Mouse (Mus musculus): ENCODE measurements around the gene Arhgap9. TPM values are rescaled to one million over a fixed set of nuclear protein-coding genes. Genes with fewer than 3 reads are reported as not detected.
A peak's percentile ranks its signal among the peaks of the same experiment; 100 is the strongest.

The Arhgap9 gene
- 101 to 125 TPM (median 109 TPM) in 3 replicates for total RNA-seq (2017)

DNA sequence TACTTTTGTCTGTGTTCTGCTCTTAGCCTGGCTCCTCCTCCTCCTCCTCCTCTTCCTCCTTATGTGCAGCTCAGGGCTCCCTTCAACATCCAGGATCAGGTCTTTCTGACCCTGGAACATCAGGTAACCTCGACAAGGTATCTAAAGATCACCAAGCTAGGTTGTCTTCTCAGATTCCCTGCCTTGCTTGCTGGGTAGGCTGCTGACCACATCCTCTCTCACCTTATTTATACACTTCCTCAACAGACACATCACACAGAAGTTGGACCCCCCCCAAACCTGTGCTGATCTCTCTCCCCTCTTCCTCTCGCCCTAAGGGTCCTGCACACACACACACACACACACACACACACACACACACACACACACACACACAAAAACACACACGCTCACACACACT, at the start of gene Arhgap9:
TSS of gene Arhgap9 (plus strand) at position 344 of the 400 bp plus-strand sequence.
- no peak for ATAC-seq (replicated peaks; ENCODE audit: insufficient number of reproducible peaks, low FRiP score, low TSS enrichment, poor library complexity, severe bottlenecking)

- no peak for ATAC-seq (replicated peaks; ENCODE audit: insufficient number of reproducible peaks, low FRiP score, low TSS enrichment, poor library complexity, severe bottlenecking)
Measured at GRCm38 (mm10) chr10:127272371-127272770, 49.4 kb upstream of the Arhgap9 start.

DNA sequence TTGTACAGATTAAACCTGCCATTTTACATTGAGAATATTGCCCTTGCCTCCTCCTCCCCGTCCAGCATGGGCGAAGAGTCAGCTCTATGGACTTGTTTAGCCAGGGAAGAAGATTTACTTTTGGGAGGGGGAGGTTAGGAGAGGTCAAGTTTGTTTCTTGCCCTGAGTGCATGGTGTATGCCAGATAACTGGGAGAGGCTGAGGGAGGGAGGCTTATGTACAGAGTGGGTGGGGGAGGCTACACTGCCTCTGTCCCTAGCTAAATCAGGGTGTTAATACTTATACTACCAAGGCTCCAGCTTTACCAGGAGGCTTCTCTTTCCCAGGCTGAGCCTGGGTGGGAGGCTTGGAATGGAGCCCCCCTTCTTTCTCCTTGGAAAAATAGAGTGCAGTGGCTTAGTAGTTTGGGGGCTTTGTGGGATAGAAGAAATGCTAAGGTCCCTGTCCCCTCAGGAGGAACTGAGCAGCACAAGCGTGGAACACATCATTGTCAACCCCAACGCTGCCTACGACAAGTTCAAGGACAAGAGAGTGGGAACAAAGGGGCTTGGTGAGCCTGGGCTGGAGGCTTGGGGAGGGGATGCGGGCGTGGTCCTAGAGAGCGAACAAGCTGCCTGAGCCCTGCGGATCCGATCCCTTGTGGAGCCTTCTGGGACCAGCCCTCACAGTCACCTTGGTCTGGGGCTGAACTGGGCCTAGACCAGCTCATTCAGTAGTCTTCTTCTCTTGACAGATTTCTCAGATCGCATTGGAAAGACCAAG, 47.3 kb upstream of the Arhgap9 start:
- no peak for ATAC-seq (replicated peaks; ENCODE audit: insufficient number of reproducible peaks, low FRiP score, low TSS enrichment, poor library complexity, severe bottlenecking)

GRCm38 (mm10) chr10:127279730-127280129, 42.0 kb upstream of the Arhgap9 start:
- ATAC-seq (replicated peaks; ENCODE audit: insufficient number of reproducible peaks, low FRiP score, low TSS enrichment, poor library complexity, severe bottlenecking): no peak

DNA sequence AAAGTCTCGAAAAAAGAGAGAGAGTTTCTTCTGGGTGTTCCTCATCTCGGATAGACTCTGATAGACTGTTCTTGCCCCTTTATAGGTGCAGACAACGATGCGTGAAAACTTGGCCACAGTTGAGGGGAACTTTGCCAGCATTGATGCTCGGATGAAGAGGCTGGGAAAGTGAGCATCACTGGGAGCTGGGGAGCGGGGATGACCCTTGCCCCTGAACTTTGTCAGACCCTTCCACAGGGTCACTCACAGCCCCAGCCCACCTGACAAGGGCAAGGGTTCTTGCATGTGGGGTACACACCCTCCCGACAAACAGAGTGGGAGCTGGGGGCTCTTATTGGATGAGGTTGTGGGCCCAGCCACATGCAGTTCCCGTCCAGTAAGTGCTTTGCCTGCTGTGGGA, 40.4 kb upstream of the Arhgap9 start:
- ATAC-seq (replicated peaks; ENCODE audit: insufficient number of reproducible peaks, low FRiP score, low TSS enrichment, poor library complexity, severe bottlenecking): no peak

DNA sequence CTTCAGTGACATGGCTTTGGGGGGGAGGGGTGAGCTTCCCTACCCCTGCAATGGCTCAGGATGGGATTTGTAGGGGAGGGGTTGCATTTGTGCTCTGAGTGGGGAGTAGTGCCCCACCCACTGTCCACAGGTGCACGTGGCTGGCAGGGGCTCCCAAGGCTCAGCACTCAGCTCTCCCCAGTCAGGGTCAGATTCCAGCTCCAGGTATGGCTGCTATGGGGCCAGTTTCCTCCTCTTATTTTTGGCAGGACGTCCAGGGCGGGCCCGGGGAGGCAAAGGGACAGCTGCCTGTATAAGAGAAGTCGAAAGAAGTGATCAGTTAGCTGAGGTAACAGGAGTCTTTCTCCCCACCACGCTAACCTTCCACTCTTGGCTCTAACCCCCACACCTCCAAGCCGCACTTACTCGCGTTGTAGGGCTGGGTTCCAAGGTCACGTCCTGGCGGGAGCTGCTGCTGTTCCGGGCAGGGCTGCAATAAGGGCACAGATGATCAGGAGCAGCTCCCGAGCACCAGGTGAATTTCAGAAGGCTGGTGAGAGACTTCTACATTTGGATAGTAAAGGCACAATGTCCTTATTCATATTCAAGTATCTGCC, 39.0 kb upstream of the Arhgap9 start:
- ATAC-seq (replicated peaks; ENCODE audit: insufficient number of reproducible peaks, low FRiP score, low TSS enrichment, poor library complexity, severe bottlenecking): no peak

DNA sequence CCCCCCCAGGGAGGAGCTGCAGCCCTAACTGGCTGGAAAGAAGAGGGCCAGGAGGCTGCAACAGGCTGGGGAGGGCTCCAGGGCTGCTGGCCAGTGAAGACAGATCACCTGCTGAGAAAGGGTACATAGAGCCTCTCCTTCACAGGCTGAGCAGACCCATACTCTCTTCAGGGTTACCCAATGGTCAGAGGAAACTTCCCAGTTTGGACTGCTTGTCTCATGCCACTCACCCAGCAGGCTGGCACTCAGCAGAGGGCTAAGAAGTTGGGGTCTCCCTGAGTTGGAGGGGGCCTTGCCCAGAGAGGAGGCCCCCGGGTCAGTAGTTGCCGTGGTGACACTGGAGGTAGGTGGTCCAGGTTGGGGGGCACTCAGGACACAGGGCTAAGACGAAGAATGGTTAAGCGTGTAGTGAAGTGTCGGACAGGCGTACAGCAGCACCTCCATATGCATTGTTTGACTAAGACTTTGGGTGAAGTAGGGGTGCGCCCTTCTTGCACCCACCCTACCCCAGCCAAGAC, 37.6 kb upstream of the Arhgap9 start:
- ATAC-seq (replicated peaks; ENCODE audit: insufficient number of reproducible peaks, low FRiP score, low TSS enrichment, poor library complexity, severe bottlenecking): no peak

- ATAC-seq (replicated peaks; ENCODE audit: insufficient number of reproducible peaks, low FRiP score, low TSS enrichment, poor library complexity, severe bottlenecking): no peak
Measured at GRCm38 (mm10) chr10:127284724-127285500, 36.9 kb upstream of the Arhgap9 start.

- no peak for ATAC-seq (replicated peaks; ENCODE audit: insufficient number of reproducible peaks, low FRiP score, low TSS enrichment, poor library complexity, severe bottlenecking)
Measured at GRCm38 (mm10) chr10:127285644-127286043, 36.1 kb upstream of the Arhgap9 start.

DNA sequence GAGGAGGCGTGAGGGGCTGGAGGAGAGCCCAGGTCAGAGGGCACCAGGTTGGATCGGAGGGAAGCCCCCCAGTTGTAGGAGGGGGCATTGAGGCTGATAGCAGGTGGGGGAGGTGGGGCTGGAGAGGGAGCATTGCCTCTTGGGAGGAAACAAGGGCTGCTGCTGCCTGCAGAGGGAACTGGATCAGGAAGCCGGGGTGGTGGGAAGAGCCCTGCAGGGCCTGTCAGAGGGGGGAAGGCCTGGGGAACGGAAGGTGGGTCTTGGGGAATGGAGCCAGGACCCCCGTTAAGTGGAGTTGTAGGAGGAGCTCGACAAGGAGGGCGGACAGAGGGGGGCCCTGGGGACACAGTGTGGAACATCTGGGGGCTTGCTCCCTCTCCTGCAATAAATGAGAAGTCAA, 35.6 kb upstream of the Arhgap9 start:
- no peak for ATAC-seq (replicated peaks; ENCODE audit: insufficient number of reproducible peaks, low FRiP score, low TSS enrichment, poor library complexity, severe bottlenecking)

GRCm38 (mm10) chr10:127286730-127287129, 35.0 kb upstream of the Arhgap9 start:
- ATAC-seq (replicated peaks; ENCODE audit: insufficient number of reproducible peaks, low FRiP score, low TSS enrichment, poor library complexity, severe bottlenecking): no peak

- no peak for ATAC-seq (replicated peaks; ENCODE audit: insufficient number of reproducible peaks, low FRiP score, low TSS enrichment, poor library complexity, severe bottlenecking)
Measured at GRCm38 (mm10) chr10:127287271-127287935, 34.4 kb upstream of the Arhgap9 start.

- no peak for ATAC-seq (replicated peaks; ENCODE audit: insufficient number of reproducible peaks, low FRiP score, low TSS enrichment, poor library complexity, severe bottlenecking)
Measured at GRCm38 (mm10) chr10:127287936-127288293, 33.8 kb upstream of the Arhgap9 start.

DNA sequence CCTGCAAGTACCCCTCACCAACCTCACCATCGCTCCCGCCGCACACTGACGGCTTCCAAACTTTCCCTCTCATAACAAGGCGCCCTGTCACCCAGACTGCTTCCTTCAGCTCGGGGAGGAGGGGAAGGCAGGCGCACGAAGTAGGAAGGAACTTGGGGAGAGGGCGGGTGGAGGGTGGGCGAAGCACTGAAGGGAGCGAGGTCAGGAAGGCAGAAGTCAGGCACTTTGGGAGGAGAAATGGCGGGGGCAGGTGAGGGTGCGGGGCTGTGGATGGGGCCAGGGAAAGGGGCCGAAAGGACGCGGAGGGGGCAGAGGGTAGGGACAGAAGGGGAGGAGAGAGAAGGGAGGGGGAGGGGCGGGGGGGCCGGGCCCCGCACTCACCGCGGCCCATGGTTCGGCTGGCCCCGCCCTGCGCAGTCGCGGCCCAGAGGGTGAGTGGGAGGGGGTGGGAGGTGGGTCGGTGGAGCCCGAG, 33.4 kb upstream of the Arhgap9 start:
- ATAC-seq (replicated peaks; ENCODE audit: insufficient number of reproducible peaks, low FRiP score, low TSS enrichment, poor library complexity, severe bottlenecking): no peak

DNA sequence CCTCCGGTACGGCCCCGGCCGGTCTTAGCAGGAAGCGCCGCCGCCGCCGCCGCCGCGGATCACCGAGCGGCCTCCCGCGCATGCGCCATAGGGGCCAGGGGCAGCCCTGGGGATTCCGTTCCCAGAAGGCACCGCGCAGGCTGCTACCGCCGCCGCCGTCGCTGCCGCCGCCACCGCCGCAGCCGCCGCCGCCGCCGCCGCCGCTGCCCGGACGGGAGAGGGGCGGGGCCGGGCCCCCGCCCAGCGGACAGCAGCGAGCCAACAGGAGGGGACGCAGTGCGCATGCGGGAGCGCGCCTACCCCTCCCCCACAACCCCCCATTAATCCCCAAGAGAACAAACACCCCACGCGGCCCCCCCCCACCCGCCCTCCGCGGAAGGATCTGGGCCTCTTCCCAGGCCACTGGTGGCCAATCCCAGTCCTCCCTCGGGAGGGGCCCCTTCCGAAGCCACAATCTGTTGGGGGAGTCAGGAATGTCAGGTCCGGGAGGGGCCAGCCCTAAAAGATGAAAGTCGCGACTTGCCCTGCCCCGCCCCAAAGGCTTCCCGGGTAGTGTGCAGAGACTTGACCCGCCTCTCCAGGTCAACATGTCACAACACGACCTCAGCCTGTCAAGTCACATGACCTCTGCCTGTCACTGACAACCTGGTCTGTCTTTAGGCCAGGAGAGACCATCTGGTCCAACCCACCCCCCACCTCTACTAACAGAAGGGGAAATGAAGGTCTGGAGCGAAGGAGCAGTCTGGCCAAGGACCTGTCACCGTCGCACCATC, 32.8 kb upstream of the Arhgap9 start, which contains the start of gene Mbd6:
TSS of gene Mbd6 (minus strand) at position 219 of the 773 bp plus-strand sequence.
- ATAC-seq (replicated peaks; ENCODE audit: insufficient number of reproducible peaks, low FRiP score, low TSS enrichment, poor library complexity, severe bottlenecking): peak; percentile 51

GRCm38 (mm10) chr10:127289573-127290191, 32.1 kb upstream of the Arhgap9 start:
- peak; percentile 6; the same call in 1 of the 2 replicates for ATAC-seq (replicated peaks; ENCODE audit: insufficient number of reproducible peaks, low FRiP score, low TSS enrichment, poor library complexity, severe bottlenecking)

DNA sequence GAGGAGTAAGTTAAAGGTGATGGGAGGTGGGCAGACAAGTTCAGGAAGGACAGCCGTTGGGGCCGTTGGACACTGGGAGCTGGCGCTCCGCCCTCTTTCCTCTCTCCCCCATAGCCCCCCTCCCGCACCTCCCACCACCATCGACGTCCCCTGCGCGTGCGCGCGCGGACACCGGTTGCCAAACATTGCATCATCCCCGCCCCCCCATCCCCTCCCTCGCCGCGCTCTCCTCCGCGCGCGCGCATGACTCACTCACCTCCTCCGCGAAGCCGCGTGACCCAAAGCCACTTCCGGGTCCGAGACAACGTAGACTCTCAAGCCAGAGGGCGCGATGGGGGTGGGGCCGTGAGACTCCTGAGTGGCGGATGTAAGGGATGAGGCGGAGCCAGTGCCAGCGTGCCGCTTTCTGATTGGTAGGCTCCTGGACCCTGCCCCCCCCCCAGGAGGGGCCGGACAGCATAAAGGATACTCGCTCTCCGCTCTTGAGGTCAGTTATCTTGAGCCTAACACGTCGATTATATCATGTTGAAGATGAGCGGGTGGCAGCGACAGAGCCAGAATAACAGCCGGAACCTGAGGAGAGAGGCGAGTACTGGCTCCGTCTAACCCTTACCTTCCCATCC, 31.3 kb upstream of the Arhgap9 start:
- ATAC-seq (replicated peaks; ENCODE audit: insufficient number of reproducible peaks, low FRiP score, low TSS enrichment, poor library complexity, severe bottlenecking): peak; percentile 79

Data from monocyte, adult 5-6 weeks (primary cell).